Mouse (Mus musculus) cerebellum, postnatal 25 days (tissue): ENCODE results near the gene Sox8.

Experiments
- DNase-seq, 2 experiments: peaks; one replicate each; pipeline ENCODE4 v3.0.0; 2021; ENCODE audit warnings: mixed read lengths in 2 of 2

Sox8 gene

DNA sequence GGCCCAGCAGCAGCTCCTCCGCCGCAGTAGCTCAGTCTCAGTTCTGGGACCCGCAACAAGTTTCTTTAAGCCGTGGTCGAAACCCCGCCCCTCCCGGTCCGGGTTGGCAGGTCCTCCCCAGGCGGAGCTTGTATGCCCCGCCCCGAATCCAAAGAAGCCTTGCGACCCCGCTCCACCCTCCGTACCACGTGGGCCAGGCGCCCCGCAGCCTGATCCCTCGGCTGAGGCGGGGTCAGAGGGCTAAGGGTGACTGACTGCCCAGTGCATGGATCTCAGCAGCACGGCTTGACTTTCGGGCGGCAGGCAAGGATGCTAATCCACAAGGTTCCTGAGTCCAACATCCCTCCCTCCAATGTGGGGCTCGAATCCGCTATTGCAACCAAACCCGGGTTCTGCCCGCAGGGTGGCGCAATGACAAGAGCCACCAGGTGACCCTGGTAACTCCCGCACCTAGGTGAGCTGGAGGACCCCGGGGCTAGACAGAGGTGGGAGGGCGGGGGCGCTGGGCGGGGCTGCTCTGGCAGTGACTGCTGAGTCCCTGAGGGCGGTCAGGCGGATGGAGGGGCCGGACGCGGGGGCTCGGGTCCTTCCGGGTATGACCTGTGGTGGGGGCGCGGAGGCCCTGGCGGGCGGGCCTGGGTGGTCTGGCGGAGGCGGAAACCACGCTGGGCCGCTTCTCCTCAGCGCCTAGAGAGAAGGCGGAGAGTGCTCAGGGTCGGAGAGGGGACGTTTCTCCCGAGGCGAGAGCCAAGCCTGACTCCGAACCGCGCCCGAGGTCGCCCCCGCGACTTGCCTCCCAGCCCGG lies at the start of gene Sox8:
Gene Sox8 (minus strand): TSS at position 39 of the 805 bp plus-strand sequence.
- DNase-seq = peak; percentile 67 to 76

DNA sequence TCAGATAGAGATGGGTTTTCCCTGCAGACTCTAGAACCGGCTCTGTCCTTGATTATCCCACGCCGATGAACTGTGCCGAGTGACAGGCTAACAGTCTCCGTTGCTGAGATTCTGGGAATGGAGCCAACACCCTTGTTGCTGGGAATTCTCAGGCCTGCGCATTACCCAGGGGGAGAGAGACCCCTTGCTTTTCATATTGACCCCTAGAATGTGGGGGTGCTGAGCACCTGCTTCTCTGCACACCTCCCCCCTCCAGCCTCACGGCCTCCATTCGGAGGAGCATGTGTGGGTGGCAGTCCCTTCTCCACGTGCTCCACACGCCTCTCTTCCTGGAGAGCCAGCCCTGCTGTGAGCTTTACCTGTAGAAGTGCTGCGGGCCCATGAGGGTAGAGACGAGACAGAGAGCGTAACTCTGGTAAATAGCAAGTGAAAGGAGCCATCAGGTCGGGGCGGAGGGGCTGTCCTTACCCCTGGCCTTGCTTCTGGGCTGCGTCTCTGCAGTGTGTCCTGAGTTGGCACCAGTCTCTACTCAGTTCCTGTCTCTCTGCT lies 48.1 kb upstream of the Sox8 start:
- DNase-seq = peak; percentile 60 to 66

DNA sequence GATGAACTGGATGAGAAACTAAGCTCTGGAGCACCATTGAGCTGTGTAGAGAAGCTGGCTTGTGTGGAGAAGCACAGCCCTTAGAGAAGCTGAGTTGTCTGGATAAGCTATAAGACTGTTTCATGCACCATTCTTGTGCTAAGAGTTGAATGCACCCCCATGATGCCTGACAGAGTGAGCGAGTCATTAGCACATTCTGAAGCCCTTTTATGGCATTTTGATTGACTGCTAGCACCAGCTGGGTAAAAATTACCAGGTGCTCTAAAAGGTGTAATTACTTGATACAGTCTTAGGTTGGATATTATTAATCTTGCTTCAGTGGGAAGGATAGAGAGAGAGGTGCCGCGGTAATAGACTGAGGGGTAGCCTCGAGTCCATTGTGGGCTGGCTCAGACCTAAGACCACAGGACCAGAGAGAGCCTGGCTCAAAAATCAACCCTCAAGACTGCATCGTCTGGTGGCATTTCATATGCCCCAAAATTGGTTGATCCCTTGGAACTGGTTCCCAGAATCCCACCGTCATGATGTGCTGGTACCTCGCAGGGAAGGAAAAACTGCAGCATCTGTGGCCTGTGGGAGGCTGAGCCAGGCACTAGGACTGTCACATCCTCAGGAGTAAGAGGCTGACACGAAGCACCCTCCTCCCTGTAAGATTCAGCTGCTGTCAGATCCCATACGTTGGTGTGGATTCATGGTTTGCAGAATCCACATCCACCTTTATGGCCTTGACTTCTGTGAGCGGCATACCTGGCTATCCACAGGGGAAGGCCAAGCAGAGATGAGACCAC lies 44.4 kb upstream of the Sox8 start:
- DNase-seq = no peak

DNA sequence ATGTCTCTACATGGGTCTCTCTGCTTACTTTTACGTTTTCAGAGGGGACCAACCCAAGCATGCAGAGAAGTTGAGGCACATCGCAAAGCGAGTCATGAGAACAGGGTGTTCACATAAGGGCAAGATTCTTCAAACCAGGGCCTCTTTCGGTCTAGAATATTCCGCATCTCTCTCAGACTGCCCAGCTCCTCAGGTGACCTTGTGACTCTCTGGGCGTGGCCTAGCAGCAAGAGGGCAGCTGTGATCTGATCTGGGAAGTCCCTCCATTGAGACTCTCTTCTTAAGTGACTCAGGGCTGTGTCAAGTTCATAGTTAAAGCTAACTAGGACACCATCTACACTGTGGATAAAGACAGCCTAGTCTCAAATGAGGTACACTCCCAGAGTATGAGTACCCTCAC lies 42.8 kb upstream of the Sox8 start:
- DNase-seq = no peak

DNA sequence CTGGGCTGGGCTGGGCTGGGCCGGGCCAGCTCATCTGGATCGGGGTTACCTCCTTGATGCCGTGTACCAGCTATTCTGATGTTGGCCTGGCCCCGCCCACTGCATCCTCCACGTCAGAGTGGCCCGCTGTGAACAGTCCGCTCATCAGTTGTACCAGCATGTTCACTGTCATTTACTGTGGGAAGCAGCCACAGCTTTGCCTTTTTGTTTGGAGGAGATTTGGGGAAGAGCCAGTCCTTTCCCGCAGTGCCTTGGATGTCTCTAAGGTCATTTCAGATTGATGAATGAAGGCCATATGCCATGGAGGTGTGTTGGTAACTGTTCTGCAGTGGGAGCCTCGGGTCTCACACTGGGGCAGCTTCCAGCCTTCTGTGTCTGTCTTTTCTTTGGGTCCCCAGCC lies 42.1 kb upstream of the Sox8 start:
- DNase-seq = peak; percentile 63 to 68

DNA sequence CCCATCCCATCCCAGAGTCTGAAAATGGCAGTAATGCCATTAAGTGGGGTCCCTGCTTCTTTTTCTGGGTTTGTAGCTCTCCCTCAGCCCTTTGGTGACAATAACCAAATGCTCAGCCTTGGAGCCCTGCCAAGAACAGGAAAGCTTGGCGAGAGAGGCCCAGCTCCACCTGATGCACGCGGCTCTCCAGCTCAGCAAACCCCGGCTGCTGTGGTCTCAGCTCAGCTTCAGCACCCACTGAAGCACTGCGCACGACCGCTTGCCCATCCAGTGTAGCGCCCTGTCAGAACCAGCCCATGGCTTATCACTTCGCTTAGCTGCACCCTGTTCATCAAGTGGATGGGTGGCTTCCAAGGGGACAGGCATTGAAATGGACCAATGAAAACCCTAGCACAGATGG lies 39.7 kb upstream of the Sox8 start:
- DNase-seq = peak; percentile 78 to 86

DNA sequence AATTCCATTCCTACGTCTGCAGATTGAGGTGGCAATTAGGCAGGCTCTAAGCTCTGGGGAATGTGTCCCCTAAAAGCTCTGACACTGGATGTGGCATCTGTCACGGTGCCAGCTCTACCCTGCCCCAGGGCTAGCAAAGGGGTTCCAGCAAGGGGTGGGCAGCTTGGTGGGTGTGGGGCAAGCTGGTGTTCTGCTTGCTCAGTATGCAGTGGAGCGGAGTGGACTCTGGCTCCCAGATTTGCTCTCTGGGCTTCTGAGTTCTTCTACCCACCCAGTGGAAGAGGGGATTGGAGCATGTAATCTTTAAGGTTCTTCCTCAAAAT lies 39.0 kb upstream of the Sox8 start:
- DNase-seq = no peak

DNA sequence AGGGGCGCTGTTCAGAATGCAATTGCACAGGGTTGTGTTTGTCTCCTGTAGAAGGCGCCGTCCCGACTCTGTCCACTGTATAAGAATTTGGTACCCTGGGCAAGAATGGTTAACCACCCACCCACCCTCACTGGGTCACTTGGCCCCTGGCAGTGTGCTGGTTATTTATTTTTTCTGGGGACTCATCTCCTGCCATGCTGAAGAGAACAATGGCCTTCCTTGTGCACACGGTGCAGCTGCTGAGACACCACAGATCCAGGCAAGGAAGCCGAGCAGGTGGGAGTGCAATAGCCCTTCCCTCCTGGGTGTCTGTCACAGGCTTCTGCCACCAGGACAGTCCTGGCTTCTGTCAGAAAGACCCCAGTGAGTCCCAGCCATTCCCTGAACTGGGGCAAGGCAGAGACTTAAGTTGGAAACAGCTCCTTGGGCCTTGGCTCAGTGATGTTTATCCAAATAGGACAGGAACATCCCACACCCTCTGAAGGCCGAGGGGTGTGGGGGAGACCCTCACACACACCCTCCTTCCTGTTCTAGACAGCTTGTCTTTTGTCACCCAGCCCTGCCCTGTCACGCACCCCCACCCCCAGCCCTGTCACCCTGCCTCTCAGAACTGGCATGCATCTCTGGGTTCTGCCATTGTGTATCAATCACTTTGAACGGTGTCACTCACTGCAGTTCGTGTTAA lies 38.5 kb upstream of the Sox8 start:
- DNase-seq = no peak

DNA sequence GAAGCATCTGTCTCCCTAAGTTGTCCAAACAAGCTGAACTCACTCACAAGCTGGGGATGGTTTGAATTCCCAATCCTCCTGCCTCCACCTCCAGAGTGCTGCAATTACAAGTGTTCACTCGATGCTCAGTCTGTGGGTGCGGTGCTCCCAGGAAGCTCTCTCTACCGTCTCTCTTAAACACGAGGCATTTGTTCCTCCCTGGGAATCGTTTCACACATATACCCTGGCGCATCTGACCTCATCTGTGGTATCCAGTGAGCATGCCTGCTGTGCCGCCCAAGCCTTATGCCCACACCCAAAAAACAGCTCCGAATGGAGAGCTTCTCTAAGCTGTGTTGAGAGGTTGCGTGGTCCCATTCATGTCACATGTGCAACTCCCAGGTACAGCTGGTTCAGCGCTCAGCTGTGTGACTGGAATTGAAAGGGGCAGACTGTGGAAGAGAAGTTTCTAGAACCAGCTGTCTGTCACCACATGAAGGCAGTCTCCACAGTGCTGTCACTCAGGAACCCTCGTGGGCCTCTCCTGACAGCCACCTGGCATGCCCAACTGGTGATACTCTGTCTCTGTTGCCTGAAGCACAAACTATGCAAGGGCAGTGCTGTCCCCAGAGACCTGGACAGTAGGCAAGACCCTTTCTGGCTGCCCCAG lies 37.8 kb upstream of the Sox8 start:
- no peak for DNase-seq

DNA sequence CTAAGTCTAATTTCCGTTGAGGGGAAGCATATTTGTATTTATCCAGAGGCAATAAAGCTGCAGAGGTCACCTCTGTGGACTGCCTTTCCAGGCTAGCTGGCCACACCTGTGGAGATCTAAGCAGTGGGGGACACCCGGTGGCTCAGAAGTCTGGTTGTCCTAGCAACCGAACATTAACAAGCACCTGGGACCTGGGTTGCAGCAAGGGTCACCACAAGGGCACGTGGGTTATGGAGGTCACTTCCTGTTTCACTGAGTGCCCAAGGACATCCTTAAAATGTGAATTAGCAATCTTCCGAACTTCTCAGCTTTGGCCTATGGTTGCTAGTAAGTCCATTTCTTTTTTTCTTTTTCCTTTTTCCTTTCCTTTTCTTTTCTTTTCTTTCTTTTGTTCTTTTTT lies 33.7 kb upstream of the Sox8 start:
- DNase-seq = no peak

DNA sequence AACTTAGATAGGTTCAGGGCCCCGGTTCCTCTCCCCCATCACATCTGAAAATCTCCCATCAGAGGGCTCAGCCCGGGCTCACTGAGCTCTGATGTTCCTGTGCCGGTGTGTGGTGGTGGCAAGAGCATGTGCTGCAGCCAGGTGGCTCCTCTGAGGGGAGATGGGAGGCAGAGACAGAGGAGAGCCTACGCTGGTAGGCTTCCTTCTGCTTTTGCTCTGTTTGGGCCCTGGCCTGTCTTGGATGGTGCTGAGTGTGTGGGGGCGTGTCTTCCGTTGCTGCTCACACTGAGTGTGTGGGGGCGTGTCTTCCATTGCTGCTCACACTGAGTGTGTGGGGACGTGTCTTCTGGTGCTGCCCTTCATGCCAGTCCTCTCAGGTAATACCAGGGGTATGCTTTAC lies 31.9 kb upstream of the Sox8 start:
- DNase-seq = no peak

DNA sequence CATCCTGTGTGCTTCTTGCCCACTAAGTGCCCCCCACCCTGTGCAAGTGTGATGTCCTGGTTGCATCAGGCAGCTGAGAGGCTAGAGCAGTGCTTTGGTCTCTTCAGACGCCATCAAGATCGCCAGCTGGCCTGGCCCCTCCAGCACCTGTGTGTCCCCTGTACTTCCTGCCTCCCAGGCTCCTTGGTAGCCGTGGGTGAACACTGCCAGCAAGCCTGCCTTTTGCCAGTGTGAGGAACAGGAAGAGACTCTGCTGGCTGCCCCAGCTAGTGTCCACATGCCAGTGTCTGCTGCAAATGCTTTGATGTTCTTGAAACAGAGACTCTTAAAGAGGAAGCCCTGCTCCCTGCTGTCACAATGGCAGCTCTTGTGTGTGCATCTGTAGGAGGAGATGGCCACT lies 27.1 kb upstream of the Sox8 start:
- DNase-seq = peak; percentile 55 to 58

DNA sequence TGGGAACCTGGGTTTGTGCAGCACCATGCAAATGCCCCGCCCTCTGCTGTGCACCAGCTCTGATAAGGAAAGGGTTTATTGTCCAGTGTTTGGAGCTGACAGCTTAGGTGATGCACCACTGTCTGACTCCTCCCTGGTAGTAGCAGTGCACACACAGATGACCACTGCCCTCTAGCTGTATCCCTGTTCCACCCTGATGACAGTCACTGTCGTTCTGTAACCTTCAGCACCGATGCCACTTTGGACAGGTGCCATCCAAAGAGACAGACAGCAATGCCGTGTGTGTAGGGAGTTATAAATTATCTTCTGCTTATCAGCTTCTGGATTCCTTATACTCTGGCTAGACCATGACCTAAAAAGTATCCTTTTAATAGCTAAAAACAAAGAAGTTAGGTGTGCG lies 25.0 kb upstream of the Sox8 start:
- DNase-seq = no peak

DNA sequence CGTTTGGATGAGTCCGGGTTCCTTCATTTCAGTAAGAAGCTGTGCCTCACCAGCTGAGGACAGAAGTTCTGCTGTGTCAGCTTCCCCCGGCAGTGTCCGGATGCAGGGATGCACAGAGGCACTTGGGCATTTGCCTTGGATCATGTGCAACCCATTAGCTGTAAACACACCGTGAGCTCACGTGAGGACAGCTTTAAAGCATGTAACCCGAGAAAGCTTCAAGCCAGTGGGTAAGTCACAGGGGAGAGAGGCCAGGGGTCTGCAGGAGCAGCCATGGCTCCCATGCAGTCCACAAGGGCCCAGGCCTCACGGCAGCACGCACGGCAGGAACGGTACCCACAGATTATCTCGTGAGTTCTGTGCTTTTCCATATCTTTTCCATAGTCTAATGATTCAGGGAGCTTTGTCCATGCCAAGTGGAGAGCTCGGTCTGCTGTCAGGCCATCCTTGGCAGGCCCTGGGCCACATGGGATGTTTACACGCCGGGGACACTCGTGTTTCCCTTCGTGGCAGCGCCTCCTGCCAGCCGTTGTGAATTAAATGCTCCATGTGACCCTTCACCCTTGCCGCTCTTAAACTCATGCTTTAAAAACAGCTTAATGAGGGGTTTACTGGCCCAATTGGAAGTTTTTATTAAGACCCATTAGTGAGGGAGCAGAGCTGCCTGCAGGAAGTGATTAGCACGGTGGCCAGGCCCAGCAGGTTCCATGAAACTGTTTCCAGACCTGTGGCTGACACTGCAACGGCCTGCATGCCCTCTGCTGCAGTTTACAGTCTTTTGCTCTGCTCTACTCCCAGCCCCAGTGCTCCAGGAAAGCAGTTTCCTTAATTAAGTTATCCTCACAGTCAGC lies 23.1 kb upstream of the Sox8 start:
- DNase-seq = peak; percentile 44 to 55

DNA sequence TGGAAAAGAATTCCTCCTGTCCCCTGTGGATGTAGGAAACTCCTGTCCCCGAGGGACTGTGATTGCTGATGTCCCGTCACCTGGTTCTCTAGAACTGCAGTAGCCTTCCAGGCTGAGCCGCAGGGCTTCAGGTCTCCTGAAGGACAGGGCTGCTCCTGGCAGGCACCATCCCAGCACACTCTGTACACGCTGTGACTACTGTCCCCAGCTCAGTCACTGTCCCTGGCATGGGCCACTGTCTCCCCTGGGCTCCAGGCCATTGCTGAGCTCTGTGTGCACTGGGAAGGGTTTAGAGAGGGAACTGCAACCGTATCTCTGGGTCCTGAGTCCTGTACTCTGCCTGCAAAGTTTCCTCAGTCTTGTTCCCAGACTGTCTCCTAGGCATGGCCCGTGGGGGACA lies 21.9 kb upstream of the Sox8 start:
- no peak for DNase-seq

DNA sequence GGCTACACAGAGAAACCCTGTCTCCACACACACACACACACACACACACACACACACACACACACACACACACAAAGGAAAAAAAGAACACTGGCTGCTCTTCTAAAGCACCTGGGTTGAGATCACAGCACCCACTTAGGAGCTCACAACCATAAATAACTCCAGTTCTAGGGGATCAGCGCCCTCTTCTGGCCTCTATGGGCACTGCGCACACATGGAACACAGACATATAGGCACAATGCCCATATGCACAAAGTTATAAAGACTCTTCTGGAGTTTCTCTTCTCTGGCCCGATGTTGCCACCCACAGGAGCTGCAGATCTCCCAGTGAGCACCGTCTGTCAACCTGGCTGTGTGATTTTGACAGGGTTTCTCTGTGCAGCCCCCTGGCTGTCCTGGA lies 20.5 kb upstream of the Sox8 start:
- DNase-seq = no peak

DNA sequence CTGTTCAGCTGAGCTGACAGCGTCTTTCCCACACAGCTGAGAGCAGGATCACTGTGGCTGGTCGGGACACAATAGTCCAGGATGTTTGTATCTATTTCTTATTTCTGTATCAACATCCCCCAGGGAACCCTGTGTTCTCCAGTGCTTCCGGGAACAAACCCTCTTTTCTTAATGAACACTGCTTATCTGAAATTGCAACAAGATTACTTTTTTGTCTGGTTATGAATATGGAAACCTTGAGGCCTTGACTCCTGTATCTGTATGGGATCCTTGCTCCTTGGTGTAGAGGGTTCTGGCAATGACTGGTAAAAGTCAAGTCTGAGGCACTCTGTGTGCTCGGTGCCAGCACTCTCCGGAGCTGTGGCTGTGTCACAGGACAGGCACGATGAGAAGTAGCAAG lies 19.6 kb upstream of the Sox8 start:
- DNase-seq = no peak

DNA sequence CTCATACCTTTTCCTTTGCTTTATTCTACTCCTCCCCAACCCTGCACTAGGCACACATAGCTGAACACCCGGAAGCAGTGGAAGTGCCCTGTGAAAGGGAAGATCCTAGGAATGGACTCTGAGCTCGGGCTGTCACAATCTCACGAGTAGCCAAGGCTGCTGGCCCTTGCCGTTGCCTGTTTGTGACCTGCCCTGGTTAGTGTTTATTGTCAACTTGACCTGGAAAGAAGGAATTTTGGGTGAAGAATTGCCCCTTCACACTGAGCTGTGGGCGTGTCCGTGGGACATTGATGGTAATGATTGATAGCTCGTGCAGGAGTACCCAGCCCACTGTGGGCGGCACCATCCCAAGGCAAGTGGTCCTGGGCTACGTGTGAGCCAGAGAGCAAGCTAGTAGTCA lies 14.2 kb upstream of the Sox8 start:
- no peak for DNase-seq

DNA sequence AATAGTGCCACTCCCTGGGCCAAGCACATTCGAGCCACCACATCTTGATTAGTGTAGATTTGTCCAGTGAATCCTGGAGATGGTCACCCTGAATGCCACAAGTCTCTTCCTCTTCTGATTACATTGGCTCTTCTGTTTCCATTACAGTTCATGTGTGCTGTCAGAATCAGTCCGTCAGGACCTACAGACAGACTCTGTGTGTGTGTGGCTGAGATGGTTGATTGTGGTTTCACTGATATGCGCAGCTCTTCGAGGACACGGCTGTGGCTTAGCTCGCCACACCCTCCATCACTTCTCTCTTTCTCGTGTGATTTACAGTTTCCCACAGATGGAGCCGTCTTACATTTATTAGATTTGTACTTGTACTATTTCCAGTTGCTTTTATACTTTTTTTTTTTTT lies 13.4 kb upstream of the Sox8 start:
- no peak for DNase-seq

DNA sequence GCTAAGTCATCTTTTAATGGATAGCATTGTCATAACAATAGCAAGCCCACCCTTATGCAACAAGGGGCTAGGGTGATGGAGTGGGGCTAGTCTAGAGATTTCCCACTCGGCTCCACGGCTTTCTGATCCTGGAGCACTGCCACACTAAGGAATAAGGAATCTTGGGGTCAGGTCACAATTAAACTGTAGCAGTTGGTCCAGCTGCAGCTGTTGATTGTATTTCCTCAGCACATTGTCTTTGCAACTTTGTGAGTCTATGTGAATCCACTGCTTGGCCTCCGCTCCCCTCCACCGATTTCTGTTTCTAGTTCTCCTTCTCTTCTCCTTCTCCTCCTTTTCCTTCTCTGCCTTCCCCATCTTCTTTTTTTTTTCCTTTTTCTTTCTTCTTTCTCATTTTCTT lies 12.6 kb upstream of the Sox8 start:
- no peak for DNase-seq

DNA sequence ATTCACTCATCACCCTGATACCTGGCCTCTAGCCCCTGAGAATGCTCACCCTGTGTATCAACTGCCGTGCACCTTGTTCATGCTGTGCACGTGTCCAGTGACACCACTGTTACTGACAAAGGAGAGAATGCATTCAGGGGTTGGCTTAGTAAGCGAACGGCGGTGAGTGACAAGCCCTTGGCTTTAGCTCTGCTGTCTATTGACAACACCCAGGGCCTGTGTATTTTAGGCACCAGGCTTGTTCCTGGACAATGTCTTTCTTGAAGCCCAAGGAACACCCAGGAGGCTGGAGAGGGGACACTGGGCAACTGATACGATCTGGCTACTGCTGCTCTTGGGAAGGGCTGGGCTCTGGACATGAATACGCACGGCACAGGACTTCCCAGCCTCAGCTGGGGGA lies 11.6 kb upstream of the Sox8 start:
- DNase-seq = no peak
